Mouse (Mus musculus) thymus, postnatal 36 days (tissue): ENCODE results near the gene Zp3.

Source experiments
- DNase-seq, 2 experiments: peaks; one replicate each; pipeline ENCODE4 v3.0.0; 2022; ENCODE audit warnings: mixed read lengths in 2 of 2

Zp3 gene

DNA sequence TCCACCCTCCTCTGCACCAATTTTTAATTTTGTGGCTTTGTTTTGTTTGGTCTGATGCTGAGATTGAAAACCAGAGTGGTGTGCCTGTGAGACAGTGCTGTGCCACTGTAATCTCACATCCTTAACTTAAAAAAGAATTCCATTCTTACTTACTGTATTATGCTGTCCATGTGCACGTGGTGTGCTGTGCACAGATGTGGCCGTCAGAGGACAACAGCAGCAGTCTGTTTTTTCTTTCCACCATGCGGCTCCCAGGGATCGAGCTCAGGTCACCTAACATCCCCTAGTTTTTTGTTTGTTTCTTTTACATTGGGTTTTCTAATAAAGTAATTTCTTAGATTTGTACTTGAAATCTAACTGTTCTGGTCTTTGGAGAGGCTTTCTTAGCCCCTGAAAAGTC, 24.6 kb downstream of the Zp3 start:
- DNase-seq: no peak

DNA sequence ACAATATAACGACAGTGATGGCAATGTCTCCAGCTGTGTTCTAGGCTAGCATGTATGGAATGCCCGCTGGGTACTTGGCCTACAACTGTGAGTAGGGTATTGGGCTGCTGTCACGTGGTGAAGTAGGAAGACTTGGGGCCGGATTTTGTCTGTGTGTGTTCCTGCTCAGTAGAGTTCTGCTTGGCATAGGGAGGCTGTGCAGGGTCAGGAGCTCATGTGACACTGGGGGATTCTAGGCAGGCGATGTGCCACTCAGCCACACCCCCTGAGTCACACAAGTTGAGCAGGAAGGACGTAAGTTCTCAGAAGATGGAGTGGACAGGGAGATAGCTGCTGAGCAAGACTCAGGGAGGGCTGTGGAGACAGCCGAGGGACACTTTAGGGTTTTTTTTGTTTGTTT, 27.8 kb downstream of the Zp3 start:
- DNase-seq: no peak

DNA sequence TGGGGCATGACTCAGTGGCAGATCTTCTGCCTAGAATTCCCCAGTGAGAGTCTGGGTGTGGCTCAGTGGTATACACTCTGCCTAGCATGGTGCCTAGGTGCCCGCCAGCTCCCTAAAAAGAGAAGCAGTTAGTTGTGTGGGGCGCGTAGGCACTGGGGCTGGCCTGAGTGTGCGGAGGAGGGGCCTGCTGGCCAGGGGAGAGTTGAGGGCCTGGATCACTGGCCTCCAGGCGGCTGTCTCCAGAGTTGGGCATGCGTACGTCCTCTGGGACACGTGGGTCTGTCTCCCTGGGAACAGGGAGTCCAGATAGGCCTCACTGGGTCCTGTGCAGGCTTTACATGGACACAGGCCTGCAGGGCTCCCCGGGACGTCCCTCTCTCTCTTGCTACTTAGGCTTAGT, 35.0 kb downstream of the Zp3 start:
- no peak for DNase-seq

DNA sequence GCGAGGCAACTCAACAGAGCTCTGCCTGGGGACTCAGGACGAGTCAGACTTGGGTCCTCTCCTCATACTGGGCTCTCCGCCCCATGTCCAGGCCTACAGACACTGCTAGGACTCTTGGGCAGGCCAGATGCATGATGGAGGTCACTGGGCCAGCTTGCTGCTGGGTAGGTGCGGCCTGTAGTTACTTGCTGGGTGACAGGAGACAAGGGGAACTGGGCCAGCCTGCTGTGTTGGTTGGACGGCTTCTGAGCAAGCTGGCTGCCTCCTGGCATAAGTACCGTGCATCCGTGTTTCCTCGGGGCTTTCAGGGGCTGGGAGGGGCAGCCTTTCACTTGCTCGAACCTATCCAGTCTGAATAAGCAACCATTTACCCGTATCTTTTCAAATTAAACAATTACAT, 35.7 kb downstream of the Zp3 start:
- no peak for DNase-seq

DNA sequence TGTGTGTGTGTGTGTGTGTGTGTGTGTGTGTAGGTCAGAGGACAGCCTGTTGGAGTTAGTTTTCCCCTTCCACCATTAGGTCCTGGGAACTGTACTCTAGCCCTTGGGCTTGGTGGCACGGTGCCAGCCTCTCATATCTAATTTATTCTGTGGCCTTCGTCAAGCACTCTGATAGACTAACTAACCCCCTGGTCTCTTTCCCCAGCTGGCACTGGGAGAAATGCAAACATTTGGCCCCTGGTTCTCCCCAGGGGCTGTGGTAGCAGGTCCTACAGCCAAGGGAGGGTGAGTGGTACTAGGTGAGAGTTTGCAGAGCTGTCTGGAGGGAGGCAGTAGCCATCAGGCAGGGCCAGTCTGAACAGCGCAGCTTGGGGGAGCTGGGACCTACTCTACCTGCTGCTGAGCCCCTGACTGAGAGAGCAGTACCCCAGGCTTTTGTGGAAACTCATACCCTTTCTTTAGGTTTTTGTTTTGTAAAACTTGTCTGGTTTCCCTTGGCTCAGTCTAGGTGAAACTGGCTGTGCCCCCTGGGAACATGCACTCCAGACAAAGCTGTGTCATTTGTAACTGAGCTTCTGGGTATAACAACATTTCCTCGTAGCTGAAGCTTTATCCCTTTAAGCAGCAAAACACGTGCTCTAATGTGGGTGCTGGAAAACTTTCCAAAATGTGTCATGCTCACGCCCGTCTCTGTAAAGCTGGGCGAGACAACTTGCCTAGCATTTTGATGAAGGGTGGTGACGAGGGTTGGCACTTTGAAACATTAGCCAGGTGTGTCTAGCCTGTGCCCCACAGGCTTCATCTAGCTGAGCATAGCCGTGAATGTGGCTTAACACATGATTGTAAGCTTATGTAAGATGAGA, 36.3 kb downstream of the Zp3 start:
- DNase-seq: no peak

DNA sequence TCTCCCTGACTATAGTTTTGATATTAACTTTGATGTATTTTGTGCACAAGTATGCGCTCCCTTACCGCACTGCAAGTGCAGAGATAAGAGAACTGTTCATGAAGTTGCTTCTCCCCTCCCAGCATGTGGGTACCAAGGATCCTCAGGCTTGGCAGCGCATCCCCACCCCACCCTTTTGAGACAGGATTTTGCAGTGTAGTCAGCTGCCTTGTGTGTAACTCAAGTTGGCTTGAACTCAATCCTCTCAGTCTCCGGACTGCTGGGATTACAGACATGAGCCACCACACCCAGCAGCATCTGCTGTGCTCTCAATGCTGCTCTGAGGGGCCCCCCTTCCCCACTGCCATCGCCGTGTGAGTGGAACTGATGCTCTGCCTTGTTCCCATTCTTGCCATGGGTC, 37.4 kb downstream of the Zp3 start:
- DNase-seq: no peak

DNA sequence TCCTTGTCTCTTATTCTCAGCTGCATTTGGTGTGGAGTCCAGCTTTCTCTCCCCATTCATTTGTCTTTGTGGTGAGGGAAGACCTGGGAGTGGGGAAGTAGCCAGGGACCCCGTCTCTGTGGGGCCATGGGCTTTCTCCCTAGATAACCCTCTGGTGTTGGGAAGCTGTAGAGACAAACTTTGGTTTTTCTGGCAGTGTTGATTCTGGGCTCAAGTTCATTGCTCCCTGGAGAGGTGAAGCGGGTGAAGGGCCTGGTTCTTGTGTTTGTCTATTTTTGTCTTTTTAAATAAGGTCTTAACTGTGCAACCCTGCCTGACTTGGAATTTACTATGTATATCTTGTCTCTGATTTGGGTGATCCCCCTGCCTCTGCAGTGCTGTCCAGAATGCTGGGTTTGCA, 38.8 kb downstream of the Zp3 start:
- no peak for DNase-seq

DNA sequence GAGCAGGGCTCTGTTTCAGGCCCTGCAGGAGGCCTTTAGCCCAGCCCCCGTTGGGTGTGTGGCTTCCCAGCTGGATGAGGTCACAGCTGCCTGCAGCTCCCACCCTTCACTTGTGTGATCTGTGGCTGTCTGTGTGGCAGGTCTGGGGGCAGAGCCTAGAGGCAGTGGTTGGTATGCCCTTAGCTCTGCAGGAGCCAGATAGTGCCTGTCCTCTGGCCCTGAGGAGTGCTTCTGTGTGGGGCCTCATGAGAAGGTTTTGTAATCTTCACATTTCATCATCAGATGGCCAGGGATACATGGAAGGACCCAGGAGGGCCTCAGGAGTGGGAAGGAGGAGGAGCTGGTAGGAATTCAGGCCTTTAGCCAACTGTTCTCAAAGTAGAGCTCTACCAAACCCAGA, 40.0 kb downstream of the Zp3 start:
- DNase-seq: no peak

DNA sequence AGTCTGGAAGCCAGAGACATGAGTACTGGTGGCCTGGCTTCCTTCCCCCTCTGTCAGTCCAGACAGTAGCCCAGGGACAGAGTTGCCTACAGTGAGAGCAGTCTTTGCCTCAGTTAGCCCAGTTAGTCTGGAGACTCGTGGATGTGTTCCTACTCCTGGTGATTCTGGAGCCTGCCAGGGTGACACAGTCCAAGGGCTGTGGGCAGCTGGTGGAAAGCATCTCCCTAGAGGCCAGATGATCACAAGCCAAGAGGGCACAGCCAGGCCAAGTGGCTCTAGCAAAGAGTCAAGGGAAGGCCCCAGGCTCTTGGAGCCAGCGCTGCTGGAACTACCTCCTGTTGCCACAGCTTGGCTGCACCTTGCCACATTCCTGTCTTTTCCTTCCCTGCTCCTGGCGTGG, 45.8 kb downstream of the Zp3 start:
- DNase-seq: no peak

DNA sequence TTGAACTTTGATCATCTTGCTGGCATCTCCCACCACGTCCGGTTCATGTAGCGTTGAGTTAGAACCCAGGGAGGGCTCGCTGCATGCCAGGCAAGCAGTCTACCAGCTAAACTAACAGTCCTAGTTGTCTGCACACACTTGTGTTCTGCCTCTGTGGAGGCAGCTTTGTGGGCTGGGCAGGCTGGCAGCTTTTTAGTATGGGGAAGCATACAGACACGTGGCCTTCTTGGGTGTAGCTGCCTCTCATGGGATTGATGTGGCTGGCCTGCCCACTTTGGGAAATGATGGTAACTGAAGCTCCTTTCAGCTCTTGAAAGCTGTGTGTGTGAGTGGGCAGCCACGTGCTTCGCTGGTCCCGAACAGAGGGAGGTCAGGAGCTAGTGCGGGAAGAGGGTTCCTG, 47.0 kb downstream of the Zp3 start:
- no peak for DNase-seq

DNA sequence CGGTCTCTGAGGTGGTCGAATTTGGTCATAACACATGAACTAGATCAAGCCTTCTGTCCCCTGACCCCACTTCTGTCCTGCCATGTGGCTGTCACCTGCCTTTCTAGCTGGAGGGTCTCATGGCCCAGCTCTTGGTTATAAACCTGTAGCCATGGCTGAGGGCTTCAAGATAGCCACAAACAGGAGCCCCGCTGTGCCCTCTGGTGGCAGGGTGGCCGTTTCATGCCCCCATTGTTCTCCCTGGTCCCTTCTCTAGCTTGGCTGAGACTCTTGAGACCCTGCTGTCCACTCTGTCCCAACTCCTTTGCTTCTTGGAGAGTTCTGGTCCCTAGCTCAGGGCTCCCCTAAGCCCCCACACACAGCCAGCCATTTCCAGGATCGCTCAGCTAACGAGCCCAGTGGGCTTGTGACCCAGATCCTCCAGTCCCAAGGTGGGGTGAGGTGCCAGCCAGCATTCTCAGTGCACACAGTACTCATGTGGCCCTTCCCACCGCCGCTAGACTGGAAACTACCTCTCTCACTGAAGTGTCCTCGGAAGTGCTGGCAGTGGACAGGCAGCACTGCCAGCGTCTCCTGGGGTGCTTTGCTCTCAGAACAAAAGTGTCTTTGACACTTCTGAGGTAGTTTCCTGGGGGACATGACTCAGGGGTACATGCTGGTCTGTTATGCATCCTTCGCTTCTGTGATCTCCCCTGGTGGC, 47.9 kb downstream of the Zp3 start:
- peak in 1 of 2 experiments; percentile 24 for DNase-seq

DNA sequence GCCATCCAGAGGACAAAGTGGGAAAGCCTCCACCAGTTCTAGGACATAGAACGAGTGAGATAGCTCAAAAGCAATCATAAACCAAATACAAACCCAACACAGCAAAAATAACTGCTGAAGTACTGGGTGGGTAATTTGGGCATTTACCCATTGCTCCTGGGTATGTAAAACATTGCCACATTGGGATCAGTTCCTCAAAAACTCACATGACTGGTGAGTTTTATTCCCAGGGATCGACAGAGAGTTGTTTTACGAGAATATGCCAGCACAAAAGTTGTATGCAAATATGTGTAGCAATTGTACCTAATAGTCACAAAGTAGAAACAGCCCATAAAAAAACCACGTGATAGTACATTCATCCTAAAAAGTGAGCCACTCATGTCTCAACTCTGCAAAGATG, 55.0 kb downstream of the Zp3 start:
- no peak for DNase-seq

DNA sequence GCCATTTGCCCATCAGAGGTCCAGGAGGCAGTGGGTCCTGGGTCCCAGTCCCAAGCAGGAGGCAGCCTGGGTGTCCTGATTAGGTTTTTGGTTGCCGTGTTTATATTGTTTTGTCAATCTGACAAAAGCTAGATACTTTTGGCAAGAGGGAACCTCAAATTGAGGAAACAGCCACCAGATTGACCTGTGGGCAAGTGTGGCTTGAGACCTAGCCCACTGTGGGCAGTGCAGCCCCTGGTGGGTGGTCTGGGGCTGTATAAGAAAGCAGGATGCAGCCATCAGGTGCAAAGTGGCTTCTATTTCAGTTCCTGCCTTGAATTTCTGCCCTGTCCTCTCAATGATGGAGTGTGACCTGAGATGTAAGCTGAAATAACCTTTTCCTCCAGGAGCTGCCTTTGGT, 55.4 kb downstream of the Zp3 start:
- no peak for DNase-seq

DNA sequence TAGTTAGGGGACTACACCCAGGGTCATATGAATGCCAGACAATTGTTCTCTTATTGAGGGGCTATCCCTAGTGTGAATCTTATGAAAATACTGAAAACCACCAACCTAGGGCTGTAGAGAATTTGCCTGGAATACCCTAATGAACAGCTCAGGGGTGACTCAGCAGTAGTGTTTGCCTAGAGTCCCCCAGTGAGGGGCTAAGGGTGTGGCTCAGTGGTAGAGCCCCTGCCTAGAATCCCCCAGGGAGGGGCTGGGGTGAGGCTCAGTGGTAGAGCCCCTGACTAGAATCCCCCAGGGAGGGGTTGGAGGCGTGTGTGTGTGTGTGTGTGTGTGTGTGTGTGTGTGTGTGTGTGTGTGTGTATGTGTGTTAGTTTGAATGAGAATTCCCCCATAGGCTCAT, 56.8 kb downstream of the Zp3 start:
- DNase-seq: no peak
